Mouse (Mus musculus) spleen, postnatal 10 days (tissue): ENCODE results near the gene Myo1e.

Experiments used
- DNase-seq, 2 experiments: peaks; one replicate each; pipeline ENCODE4 v3.0.0; 2021 to 2022; ENCODE audit warnings: low spot score in 2 of 2

Gene Myo1e

GRCm38 (mm10) chr9:70220461-70221170 is 13.5 kb downstream of the Myo1e start:
- no peak for DNase-seq

- DNase-seq, result no peak
These were observed 16.0 kb downstream of the Myo1e start for GRCm38 (mm10) chr9:70223142-70223541.

GRCm38 (mm10) chr9:70224046-70224445 is 16.9 kb downstream of the Myo1e start:
- DNase-seq, result no peak

- DNase-seq, result no peak
These were observed 19.2 kb downstream of the Myo1e start for GRCm38 (mm10) chr9:70226359-70226758.

GRCm38 (mm10) chr9:70229823-70230222 is 22.7 kb downstream of the Myo1e start:
- no peak for DNase-seq

- no peak for DNase-seq
These were observed 25.2 kb downstream of the Myo1e start for GRCm38 (mm10) chr9:70232044-70233010.

- no peak for DNase-seq
These were observed 30.0 kb downstream of the Myo1e start for GRCm38 (mm10) chr9:70237136-70237535.

- DNase-seq, result no peak
These were observed 30.4 kb downstream of the Myo1e start for GRCm38 (mm10) chr9:70237561-70237960.

GRCm38 (mm10) chr9:70238391-70238790 is 31.2 kb downstream of the Myo1e start:
- DNase-seq, result no peak

- no peak for DNase-seq
These were observed 32.1 kb downstream of the Myo1e start for GRCm38 (mm10) chr9:70239229-70239628.

- DNase-seq, result no peak
These were observed 33.7 kb downstream of the Myo1e start for GRCm38 (mm10) chr9:70240703-70241410.

GRCm38 (mm10) chr9:70241411-70241961 is 34.3 kb downstream of the Myo1e start:
- no peak for DNase-seq

GRCm38 (mm10) chr9:70242112-70242862 is 35.1 kb downstream of the Myo1e start:
- DNase-seq, result no peak

- DNase-seq, result no peak
These were observed 36.1 kb downstream of the Myo1e start for GRCm38 (mm10) chr9:70243241-70243640.

- no peak for DNase-seq
These were observed 36.6 kb downstream of the Myo1e start for GRCm38 (mm10) chr9:70243708-70244107.

GRCm38 (mm10) chr9:70244115-70244514 is 37.0 kb downstream of the Myo1e start:
- DNase-seq, result no peak

GRCm38 (mm10) chr9:70245040-70245439 is 37.9 kb downstream of the Myo1e start:
- DNase-seq, result no peak

GRCm38 (mm10) chr9:70246427-70246826 is 39.3 kb downstream of the Myo1e start:
- no peak for DNase-seq

- no peak for DNase-seq
These were observed 40.9 kb downstream of the Myo1e start for GRCm38 (mm10) chr9:70248046-70248445.

- no peak for DNase-seq
These were observed 41.7 kb downstream of the Myo1e start for GRCm38 (mm10) chr9:70248826-70249225.
